Mouse (Mus musculus) limb, embryonic 14.5 days (tissue): ENCODE measurements around the gene Itgb2l. TPM values are rescaled to one million over a fixed set of nuclear protein-coding genes. Genes with fewer than 3 reads are reported as not detected.

Source experiments
- ATAC-seq: fragments of 200-750 bp; cut with Nextera tagmentation; 2 replicates; pipeline ENCODE4 v1.8.0; 2017; ENCODE audit warnings: low read depth, moderate number of reproducible peaks, moderate TSS enrichment; ENCODE audit not compliant: low FRiP score
- DNase-seq: peaks from one replicate; pipeline ENCODE4 v3.0.0-alpha.2; 2015; ENCODE audit warnings: low spot score
- H3K27ac ChIP-seq: fragments of 300-500 bp; sonication (generic); replicated peaks from 2 replicates; pipeline ENCODE4 v1.5.1; 2014; ENCODE audit warnings: low read depth, mild to moderate bottlenecking, low read length, moderate library complexity, mixed read lengths
- H3K27me3 ChIP-seq: fragments of 300-500 bp; sonication (generic); 2 replicates; pipeline ENCODE4 v1.6.1; 2014; ENCODE audit warnings: low read length, mixed read lengths; ENCODE audit not compliant: control insufficient read depth, insufficient read depth
- H3K36me3 ChIP-seq: fragments of 300-500 bp; sonication (generic); 2 replicates; pipeline ENCODE4 v1.6.1; 2014; ENCODE audit warnings: mild to moderate bottlenecking, low read length, moderate library complexity, mixed read lengths; ENCODE audit not compliant: control insufficient read depth, insufficient read depth
- H3K4me1 ChIP-seq: fragments of 300-500 bp; sonication (generic); 2 replicates; pipeline ENCODE4 v1.6.1; 2014; ENCODE audit warnings: antibody characterized with exemption, low read length, mixed read lengths; ENCODE audit not compliant: control insufficient read depth, insufficient read depth
- H3K4me2 ChIP-seq: fragments of 300-500 bp; sonication (generic); replicated peaks from 2 replicates; pipeline ENCODE4 v1.6.1; 2014; ENCODE audit warnings: low read depth, mild to moderate bottlenecking, low read length, moderate library complexity; ENCODE audit not compliant: severe bottlenecking
- H3K4me3 ChIP-seq: fragments of 300-500 bp; sonication (generic); replicated peaks from 2 replicates; pipeline ENCODE4 v1.5.1; 2014; ENCODE audit warnings: low read length
- H3K9ac ChIP-seq: fragments of 300-500 bp; sonication (generic); 2 replicates; pipeline ENCODE4 v1.6.1; 2014; ENCODE audit warnings: mild to moderate bottlenecking, low read depth, low read length, moderate library complexity; ENCODE audit not compliant: severe bottlenecking
- H3K9me3 ChIP-seq: fragments of 300-500 bp; sonication (generic); 2 replicates; pipeline ENCODE4 v1.6.1; 2016; ENCODE audit warnings: low read length; ENCODE audit not compliant: control insufficient read depth
- POLR2A ChIP-seq: fragments of 200-500 bp; IDR thresholded peaks from 2 replicates; pipeline ENCODE4 v1.8.0; 2012; ENCODE audit warnings: inconsistent platforms, mild to moderate bottlenecking, moderate library complexity, borderline replicate concordance; ENCODE audit not compliant: insufficient read depth, insufficient read length; ENCODE audit errors: extremely low read depth
- WGBS: fragments of 180-500 bp; shearing (Covaris S2); extraction: QIAGEN DNeasy Blood & Tissue Kit; methylation state at CpG from one replicate; pipeline ENCODE4 v1.1.7; 2014; 5-methylcytosine and 5-hydroxymethylcytosine counted together
- polyA plus RNA-seq, 2 experiments: library from polyadenylated mRNA; depleted of rRNA in 1 of 2; stranded (reverse) in 1 of 2; unstranded in 1 of 2; fragments of >200 nt; fragmentation: Nextera tagmentation in 1 of 2; extraction: Ambion mirVana in 1 of 2; gene quantifications; 2 replicates each; pipeline versions ENCODE4 v1.2.1 to v1.2.3; 2012 to 2014

Gene Itgb2l
- polyA plus RNA-seq (2012; rRNA removed) (0.05 and 0.17 TPM in 2 replicates), polyA plus RNA-seq (2014; fragmentation: Nextera tagmentation; extraction: Ambion mirVana) (0.07 TPM in 1 of 2 replicates, not detected in the other)

DNA sequence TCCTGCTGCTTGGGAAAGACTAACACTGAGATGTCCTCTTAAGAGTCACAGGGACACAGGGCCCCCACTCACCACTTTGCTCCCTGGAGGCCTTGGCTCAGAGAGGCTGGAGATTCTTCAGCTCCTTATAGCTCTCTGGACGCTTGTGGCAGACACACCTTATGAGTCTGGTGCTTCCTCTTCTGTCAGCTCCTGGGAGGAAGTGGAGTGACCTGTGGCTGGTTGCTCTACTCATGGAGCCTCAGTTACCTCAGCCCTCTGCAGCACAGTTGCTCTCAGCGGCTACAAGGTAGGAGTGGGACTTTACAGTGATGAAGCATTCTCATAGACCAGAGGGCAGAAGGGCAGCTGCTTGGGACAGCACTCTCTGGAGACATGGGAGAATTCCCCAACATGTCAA is at the start of gene Itgb2l:
Gene Itgb2l (minus strand): TSS at position 152 of the 400 bp plus-strand sequence.
- Histone ChIP-seq H3K9ac (no peak within 1 kb of the TSS), H3K4me1 (peaks cover 7% of the 10 kb centered on the region; the same call in 1 of the 2 replicates), H3K27me3 (no peaks in the 10 kb centered on the region), H3K36me3 (no peaks in the 10 kb centered on the region), H3K9me3 (no peaks in the 10 kb centered on the region), H3K4me2 (no peak within 1 kb of the TSS), H3K4me3 (no peak within 1 kb of the TSS), H3K27ac (no peak within 1 kb of the TSS)
- ATAC-seq, result no peak
- TF ChIP-seq POLR2A, result no peak
- DNase-seq, result no peak
- WGBS, result 86% methylated on average over 2 of the region's 2 CpGs

DNA sequence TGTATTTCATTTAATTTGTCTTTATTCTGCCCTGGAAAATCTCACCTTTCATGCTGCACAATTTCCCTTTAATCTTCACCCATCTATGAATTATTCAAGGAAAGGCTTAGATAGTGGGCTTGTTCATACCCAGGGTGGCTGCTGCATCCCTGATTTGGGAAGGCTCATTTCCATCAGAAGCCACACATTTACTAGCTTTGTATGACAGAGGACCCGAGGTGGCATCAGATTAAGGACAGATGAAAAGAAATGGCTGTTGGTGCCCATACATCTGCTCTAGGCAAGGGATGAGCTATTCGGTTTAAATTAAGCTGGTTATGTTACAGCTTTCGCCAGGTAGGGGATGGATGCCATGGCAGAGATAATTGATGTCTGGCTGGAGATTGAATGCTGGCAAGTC is 48.1 kb upstream of the Itgb2l start:
- H3K27me3 ChIP-seq, result no peaks in the 10 kb centered on the region
- DNase-seq (no peak), ATAC-seq (no peak)
- 80% methylated on average over 3 of the region's 3 CpGs for WGBS
- no peak overlapping the region for H3K9ac ChIP-seq
- no peaks in the 10 kb centered on the region for H3K4me1 ChIP-seq
- H3K27ac ChIP-seq, result no peak overlapping the region
- H3K4me2 ChIP-seq, result no peak overlapping the region
- no peaks in the 10 kb centered on the region for H3K36me3 ChIP-seq
- H3K9me3 ChIP-seq, result no peaks in the 10 kb centered on the region
- no peak for TF ChIP-seq POLR2A
- H3K4me3 ChIP-seq, result no peak overlapping the region

DNA sequence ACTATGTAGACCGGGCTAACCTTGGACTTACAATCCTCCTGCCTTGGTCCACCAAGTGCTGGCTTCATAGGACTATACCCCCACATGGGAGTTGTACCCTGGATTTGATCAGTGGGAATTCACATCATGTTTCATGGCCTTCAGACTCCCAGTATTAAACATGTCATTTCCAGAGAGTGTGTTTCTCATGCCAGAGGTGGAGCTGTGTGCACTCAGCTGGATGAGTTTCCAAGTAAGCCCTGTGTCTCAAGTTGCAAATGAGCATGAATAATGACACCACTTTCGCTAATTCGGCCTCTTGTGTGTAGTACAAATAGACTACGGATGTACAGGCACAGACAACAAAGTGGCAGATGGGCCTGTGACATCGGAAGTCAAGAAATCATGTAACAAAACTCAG is 44.6 kb upstream of the Itgb2l start:
- H3K27ac ChIP-seq, result no peak overlapping the region
- H3K4me2 ChIP-seq, result no peak overlapping the region
- TF ChIP-seq POLR2A, result no peak
- no peaks in the 10 kb centered on the region for H3K4me1 ChIP-seq
- 84% methylated on average over 5 of the region's 5 CpGs for WGBS
- ATAC-seq, result no peak
- H3K4me3 ChIP-seq, result no peak overlapping the region
- H3K27me3 ChIP-seq, result no peaks in the 10 kb centered on the region
- H3K9me3 ChIP-seq, result no peaks in the 10 kb centered on the region
- no peak overlapping the region for H3K9ac ChIP-seq
- no peaks in the 10 kb centered on the region for H3K36me3 ChIP-seq
- no peak for DNase-seq

DNA sequence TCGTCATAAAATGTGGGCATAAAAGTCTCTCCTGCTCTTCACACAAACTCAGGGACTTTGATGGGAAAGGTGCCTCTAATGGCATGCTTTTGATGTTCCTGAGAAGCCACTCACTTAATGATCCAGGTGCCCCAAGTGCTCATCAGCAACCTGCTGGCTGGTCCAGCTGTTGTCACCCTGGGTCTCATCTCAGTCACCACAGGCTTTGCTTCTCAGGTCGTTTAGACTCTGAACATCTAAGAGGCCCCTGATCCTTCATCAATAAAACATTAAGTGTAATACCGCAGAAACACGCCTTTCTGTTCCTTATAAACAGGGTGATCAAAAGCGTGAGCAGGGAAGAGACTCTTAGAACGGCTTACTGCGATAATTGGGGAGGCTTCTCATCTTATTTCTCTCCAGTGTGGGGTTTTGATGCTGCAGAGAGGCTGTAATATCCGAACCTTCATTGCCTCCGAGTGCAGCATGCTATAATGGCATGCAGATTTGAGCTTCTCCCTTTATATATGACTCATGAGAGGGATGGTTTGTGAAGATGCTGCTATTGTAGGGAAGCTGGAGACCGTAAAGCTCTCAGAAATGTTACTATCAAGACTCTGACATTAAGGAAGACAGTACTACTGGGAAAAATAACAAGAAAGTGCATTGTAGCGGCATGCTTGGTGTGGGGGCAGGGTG is 43.7 kb upstream of the Itgb2l start:
- Histone ChIP-seq H3K27me3 (no peaks in the 10 kb centered on the region), H3K36me3 (no peaks in the 10 kb centered on the region), H3K9me3 (no peaks in the 10 kb centered on the region), H3K27ac (no peak overlapping the region), H3K9ac (no peak overlapping the region), H3K4me1 (no peaks in the 10 kb centered on the region), H3K4me2 (no peak overlapping the region), H3K4me3 (no peak overlapping the region)
- TF ChIP-seq POLR2A, result no peak
- WGBS, result 60% methylated on average over 11 of the region's 11 CpGs
- ATAC-seq, result no peak
- DNase-seq, result no peak

DNA sequence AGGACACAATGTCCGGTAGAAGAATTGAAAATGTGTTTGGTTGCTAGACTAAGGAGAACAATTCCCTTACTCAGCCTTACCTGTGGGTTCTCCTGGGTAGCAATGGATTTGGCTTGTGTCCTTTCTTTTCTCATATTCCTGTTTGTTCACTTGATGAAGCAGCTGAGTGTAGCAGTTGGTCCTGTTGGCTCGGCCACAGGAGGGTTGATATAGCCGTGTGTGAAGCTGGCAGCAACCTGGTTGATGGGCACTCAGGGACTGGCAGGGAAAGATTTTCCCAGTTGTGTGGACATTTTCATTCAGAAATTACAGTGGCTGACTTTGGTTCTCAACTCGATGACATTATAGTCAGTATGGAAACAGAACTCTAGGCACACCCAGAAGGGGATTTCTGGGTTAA is 38.4 kb upstream of the Itgb2l start:
- TF ChIP-seq POLR2A, result no peak
- Histone ChIP-seq H3K9ac (no peak overlapping the region), H3K27me3 (no peaks in the 10 kb centered on the region), H3K4me3 (no peak overlapping the region), H3K4me2 (no peak overlapping the region), H3K27ac (no peak overlapping the region), H3K36me3 (no peaks in the 10 kb centered on the region), H3K4me1 (no peaks in the 10 kb centered on the region), H3K9me3 (no peaks in the 10 kb centered on the region)
- no peak for DNase-seq
- ATAC-seq, result no peak
- WGBS, result 88% methylated on average over 4 of the region's 4 CpGs

DNA sequence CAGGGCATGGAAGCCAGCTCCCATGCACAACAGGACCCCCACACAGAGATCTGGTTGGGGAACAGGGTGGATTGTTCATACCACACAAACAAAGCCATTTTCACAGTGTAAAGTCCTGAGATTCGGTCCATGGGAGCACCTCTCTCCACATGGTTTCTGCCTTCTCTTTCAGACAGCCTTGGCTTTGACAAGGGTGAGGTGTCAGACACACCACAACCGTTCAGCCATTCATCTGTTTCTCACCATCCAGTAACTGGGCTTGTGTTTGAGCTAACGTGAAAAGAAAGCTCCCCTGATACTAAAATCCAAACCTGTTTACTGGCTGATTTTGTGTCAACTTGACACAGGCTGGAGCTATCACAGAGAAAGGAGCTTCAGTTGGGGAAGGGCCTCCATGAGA is 30.8 kb upstream of the Itgb2l start:
- no peak for ATAC-seq
- H3K36me3 ChIP-seq, result no peaks in the 10 kb centered on the region
- no peak overlapping the region for H3K4me2 ChIP-seq
- H3K9me3 ChIP-seq, result no peaks in the 10 kb centered on the region
- no peak overlapping the region for H3K27ac ChIP-seq
- H3K4me1 ChIP-seq, result 0 out of 2 replicates have a peak, but pooled peaks cover 4% of the 10 kb centered on the region
- no peak overlapping the region for H3K9ac ChIP-seq
- H3K4me3 ChIP-seq, result no peak overlapping the region
- DNase-seq, result no peak
- no peaks in the 10 kb centered on the region for H3K27me3 ChIP-seq
- 60% methylated on average over 3 of the region's 3 CpGs for WGBS
- TF ChIP-seq POLR2A, result no peak
